Mouse (Mus musculus) left cerebral cortex, adult 11 months (tissue): Measurements from ENCODE around the gene Gm3252.
"Not testable (repeated sequence)": the region's sequence is repeated elsewhere in the genome, so short reads cannot be mapped to it uniquely, and the experiment has no call there.

Source experiments
- DNase-seq: peaks from one replicate; pipeline ENCODE4 v3.0.0; 2022; ENCODE audit warnings: low spot score

The Gm3252 gene

GRCm38 (mm10) chr14:4726038-4726880 is at the start of gene Gm3252:
TSS of gene Gm3252 (plus strand) at chr14:4726775.
- not testable (repeated sequence) for DNase-seq

DNA sequence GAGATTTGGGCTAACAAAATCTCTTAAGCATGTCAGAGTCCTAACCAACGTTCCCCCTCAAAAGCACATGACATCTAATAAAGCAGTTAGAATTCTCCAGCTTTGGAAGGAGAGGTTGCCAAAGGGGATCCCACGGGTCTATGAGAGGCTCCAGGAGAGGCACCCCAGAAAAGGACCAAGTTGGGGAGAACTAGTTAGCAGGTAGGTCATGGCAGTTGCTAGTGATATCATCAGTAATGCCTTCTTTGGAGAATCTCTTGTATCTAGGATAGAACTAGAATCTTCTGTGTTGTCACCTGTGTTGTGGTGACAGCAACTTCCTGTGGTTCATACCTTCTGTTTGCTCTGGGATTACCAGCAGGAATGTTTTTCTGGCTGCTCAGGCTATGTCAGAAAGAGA is 17.6 kb upstream of the Gm3252 start, which contains the start of gene Gm7876:
Gm7876 (plus strand) TSS at position 301 of the 400 bp plus-strand sequence.
- DNase-seq = not testable (repeated sequence)

- not testable (repeated sequence) for DNase-seq
These were observed 49.5 kb downstream of the Gm3252 start, which contains the start of gene Gm9602 for GRCm38 (mm10) chr14:4776037-4776436. TSS of gene Gm9602 (plus strand) at chr14:4776337.
